Mouse (Mus musculus) hindbrain, embryonic 16.5 days (tissue): ENCODE measurements at regions not wholly inside any gene's neighbourhood (a gene's known extent, or its start where the extent isn't known, plus 50 kb on each side); places are given as distances from the start of the nearest gene placed in this dataset.

Experiments
- ATAC-seq: fragments of 200-750 bp; cut with Nextera tagmentation; 2 replicates; pipeline ENCODE4 v1.8.0; 2017; ENCODE audit warnings: moderate TSS enrichment, moderate library complexity
- H3K27ac ChIP-seq: fragments of 300-500 bp; sonication (generic); 2 replicates; pipeline ENCODE4 v1.5.1; 2014; ENCODE audit warnings: low read depth, mild to moderate bottlenecking, control low read depth, low read length, moderate library complexity
- H3K27me3 ChIP-seq: fragments of 300-500 bp; sonication (generic); replicated peaks from 2 replicates; pipeline ENCODE4 v1.6.1; 2014; ENCODE audit warnings: low read length; ENCODE audit not compliant: control insufficient read depth, insufficient read depth
- H3K36me3 ChIP-seq: fragments of 300-500 bp; sonication (generic); 2 replicates; pipeline ENCODE4 v1.6.1; 2014; ENCODE audit warnings: mild to moderate bottlenecking, low read length, moderate library complexity, mixed read lengths; ENCODE audit not compliant: control insufficient read depth, insufficient read depth
- H3K4me1 ChIP-seq: fragments of 300-500 bp; sonication (generic); 2 replicates; pipeline ENCODE4 v1.6.1; 2014; ENCODE audit warnings: low read depth, low read length; ENCODE audit not compliant: control insufficient read depth, insufficient read depth
- H3K4me2 ChIP-seq: fragments of 300-500 bp; sonication (generic); 2 replicates; pipeline ENCODE4 v1.6.1; 2014; ENCODE audit warnings: mild to moderate bottlenecking, low read length, control low read depth, moderate library complexity
- H3K4me3 ChIP-seq: fragments of 300-500 bp; sonication (generic); 2 replicates; pipeline ENCODE4 v1.5.1; 2014; ENCODE audit warnings: mild to moderate bottlenecking, low read length, control low read depth, moderate library complexity
- H3K9ac ChIP-seq: fragments of 300-500 bp; sonication (generic); 2 replicates; pipeline ENCODE4 v1.6.1; 2014; ENCODE audit warnings: low read depth, mild to moderate bottlenecking, control low read depth, low read length, moderate library complexity
- H3K9me3 ChIP-seq: fragments of 300-500 bp; sonication (generic); 2 replicates; pipeline ENCODE4 v1.6.1; 2014; ENCODE audit warnings: mild to moderate bottlenecking, low read length, moderate library complexity; ENCODE audit not compliant: control insufficient read depth
- WGBS: fragments of 180-500 bp; shearing (Covaris S2); extraction: QIAGEN DNeasy Blood & Tissue Kit; methylation state at CpG from one replicate; pipeline ENCODE4 v1.1.7; 2014; 5-methylcytosine and 5-hydroxymethylcytosine counted together

DNA sequence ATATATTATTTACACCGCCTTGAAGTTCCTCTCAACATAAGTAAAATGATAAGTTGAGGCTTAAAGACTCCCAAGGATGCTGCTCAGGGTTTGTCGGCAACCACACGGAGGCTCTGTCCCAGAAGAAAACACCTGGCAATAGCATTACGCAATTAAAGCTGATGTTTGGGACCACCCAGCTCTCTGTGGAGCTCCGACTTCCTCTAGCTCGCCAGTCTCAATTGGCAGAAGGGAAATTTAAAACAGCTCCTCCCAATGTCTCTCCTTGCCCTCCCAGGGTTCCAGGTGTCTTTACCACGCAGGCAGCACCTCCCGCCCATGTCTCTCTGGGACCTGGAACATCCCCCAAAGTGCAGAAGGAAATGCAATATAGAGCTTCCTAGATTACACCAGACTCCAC lies 701.1 kb downstream of the Slc4a3 start:
- 65% methylated on average over 8 of the region's 8 CpGs for WGBS

GRCm38 (mm10) chr1:76258217-76258616 lies 712.2 kb downstream of the Slc4a3 start:
- 39% methylated on average over 4 of the region's 4 CpGs for WGBS
- H3K9ac ChIP-seq = no peak overlapping the region
- H3K4me1 ChIP-seq = no peaks in the 10 kb centered on the region
- no peaks in the 10 kb centered on the region for H3K36me3 ChIP-seq
- H3K4me3 ChIP-seq = no peak overlapping the region
- no peak overlapping the region for H3K27ac ChIP-seq
- H3K4me2 ChIP-seq = no peak overlapping the region
- no peaks in the 10 kb centered on the region for H3K9me3 ChIP-seq
- ATAC-seq = no peak
- H3K27me3 ChIP-seq = no peaks in the 10 kb centered on the region

More for the DNA sequence above, 701.1 kb downstream of the Slc4a3 start:
- no peak overlapping the region for H3K27ac ChIP-seq
- H3K9me3 ChIP-seq = no peaks in the 10 kb centered on the region
- no peak overlapping the region for H3K4me2 ChIP-seq
- no peak overlapping the region for H3K4me3 ChIP-seq
- no peaks in the 10 kb centered on the region for H3K36me3 ChIP-seq
- peaks cover 3% of the 10 kb centered on the region; the same call in 1 of the 2 replicates for H3K4me1 ChIP-seq
- H3K27me3 ChIP-seq = no peaks in the 10 kb centered on the region
- no peak for ATAC-seq
- H3K9ac ChIP-seq = no peak overlapping the region

DNA sequence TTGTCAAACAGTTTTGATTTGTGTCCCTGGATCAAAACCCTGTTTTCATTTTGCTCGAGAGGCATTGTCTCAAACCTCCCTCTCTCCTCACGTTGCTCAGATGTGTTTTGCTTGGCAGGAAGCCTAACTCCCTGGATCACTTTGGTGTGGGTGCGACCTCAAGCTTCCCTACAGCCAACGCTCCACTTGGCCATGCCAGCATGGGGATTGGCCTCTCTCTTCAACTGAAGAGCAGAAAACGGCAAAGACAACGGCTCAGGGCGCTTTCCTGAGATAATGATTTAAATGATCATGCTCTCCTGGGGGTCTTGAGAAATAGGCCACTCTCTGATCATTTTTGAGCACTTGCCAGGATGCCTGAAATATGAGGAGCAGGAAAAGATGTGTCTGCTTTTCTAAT lies 730.1 kb downstream of the Slc4a3 start:
- 21% methylated on average over 7 of the region's 7 CpGs for WGBS
- Histone ChIP-seq H3K27ac (no peak overlapping the region), H3K4me1 (no peaks in the 10 kb centered on the region), H3K4me3 (no peak overlapping the region), H3K27me3 (no peaks in the 10 kb centered on the region), H3K9ac (no peak overlapping the region), H3K9me3 (no peaks in the 10 kb centered on the region), H3K4me2 (no peak overlapping the region), H3K36me3 (no peaks in the 10 kb centered on the region)
- no peak for ATAC-seq

- Histone ChIP-seq H3K27me3 (no peaks in the 10 kb centered on the region), H3K4me3 (no peak overlapping the region), H3K4me1 (no peaks in the 10 kb centered on the region), H3K27ac (no peak overlapping the region), H3K4me2 (no peak overlapping the region), H3K9me3 (no peaks in the 10 kb centered on the region), H3K9ac (no peak overlapping the region), H3K36me3 (no peaks in the 10 kb centered on the region)
- WGBS = 39% methylated on average over 3 of the region's 3 CpGs
- no peak for ATAC-seq
These were observed 730.6 kb downstream of the Slc4a3 start for GRCm38 (mm10) chr1:76276624-76277023.

DNA sequence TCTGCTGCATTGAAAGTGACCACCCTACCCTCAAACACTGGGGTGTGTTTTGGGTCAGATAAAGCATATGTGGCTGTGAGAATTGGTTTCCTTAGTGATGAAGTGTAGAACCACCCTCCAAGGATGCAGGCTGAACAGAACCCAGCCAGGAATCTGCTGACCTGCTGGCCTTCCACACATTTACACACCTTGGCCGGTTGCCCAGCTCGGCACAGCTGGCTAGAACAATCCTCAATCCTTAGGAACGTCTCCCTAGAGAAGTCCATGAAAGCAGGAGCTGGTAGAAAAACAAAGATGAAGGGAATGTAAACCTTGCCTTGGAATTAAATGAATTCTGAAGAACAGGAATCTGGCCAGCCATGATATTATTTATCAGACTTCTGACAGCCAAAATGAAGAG lies 737.3 kb downstream of the Slc4a3 start:
- Histone ChIP-seq H3K9ac (no peak overlapping the region), H3K4me3 (no peak overlapping the region), H3K27ac (no peak overlapping the region), H3K36me3 (no peaks in the 10 kb centered on the region), H3K9me3 (no peaks in the 10 kb centered on the region), H3K27me3 (no peaks in the 10 kb centered on the region), H3K4me1 (peaks cover 3% of the 10 kb centered on the region; the same call in 1 of the 2 replicates), H3K4me2 (no peak overlapping the region)
- 37% methylated on average over 3 of the region's 3 CpGs for WGBS
- ATAC-seq = no peak

DNA sequence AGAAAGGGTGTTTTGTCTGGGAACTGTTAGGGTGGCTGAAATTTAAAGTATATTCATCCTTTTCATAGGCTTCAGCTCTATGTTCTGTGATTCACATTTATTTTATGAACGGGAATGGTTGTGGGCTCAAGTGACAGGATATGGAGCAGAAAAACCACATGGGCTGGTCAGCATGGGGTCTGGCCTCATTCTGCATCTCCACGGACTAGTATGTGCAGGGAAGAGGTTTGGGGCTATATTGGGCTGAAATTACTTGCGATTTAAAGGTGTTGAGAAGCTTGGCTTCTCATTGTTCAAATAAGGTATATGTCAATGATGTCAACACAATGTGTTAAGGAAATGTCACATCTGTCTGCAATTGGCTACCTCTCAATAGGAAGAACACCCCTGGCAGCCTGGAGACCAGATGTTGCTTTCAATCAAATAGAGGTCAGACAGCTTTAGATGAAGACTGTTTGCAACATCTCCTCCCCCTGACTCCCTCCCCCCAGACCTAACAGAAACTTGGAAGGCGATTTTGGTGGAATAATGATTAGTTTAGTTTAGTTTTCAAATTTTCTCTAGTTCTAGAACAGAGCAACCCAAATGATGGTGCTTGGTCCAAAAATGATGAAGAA lies 777.0 kb downstream of the Slc4a3 start:
- H3K9me3 ChIP-seq = no peaks in the 10 kb centered on the region; the same call in 1 of the 2 replicates
- no peak overlapping the region for H3K4me2 ChIP-seq
- H3K4me1 ChIP-seq = no peaks in the 10 kb centered on the region
- H3K4me3 ChIP-seq = no peak overlapping the region
- H3K27ac ChIP-seq = no peak overlapping the region
- no peaks in the 10 kb centered on the region for H3K27me3 ChIP-seq
- no peak overlapping the region for H3K9ac ChIP-seq
- H3K36me3 ChIP-seq = no peaks in the 10 kb centered on the region
- WGBS = 82% methylated on average over 4 of the region's 4 CpGs
- no peak for ATAC-seq

GRCm38 (mm10) chr1:76323592-76323991 lies 777.5 kb downstream of the Slc4a3 start:
- 81% methylated on average over 4 of the region's 4 CpGs for WGBS
- H3K4me3 ChIP-seq = no peak overlapping the region
- no peaks in the 10 kb centered on the region for H3K27me3 ChIP-seq
- H3K36me3 ChIP-seq = no peaks in the 10 kb centered on the region
- ATAC-seq = no peak
- H3K4me1 ChIP-seq = no peaks in the 10 kb centered on the region
- no peak overlapping the region for H3K4me2 ChIP-seq
- H3K27ac ChIP-seq = no peak overlapping the region
- H3K9ac ChIP-seq = no peak overlapping the region
- H3K9me3 ChIP-seq = no peaks in the 10 kb centered on the region; the same call in 1 of the 2 replicates

GRCm38 (mm10) chr1:76336011-76336410 lies 789.9 kb downstream of the Slc4a3 start:
- H3K36me3 ChIP-seq = no peaks in the 10 kb centered on the region
- no peak overlapping the region for H3K4me3 ChIP-seq
- H3K27ac ChIP-seq = no peak overlapping the region
- H3K4me2 ChIP-seq = no peak overlapping the region
- H3K9ac ChIP-seq = no peak overlapping the region
- no peaks in the 10 kb centered on the region for H3K4me1 ChIP-seq
- ATAC-seq = no peak
- H3K27me3 ChIP-seq = no peaks in the 10 kb centered on the region
- no peaks in the 10 kb centered on the region for H3K9me3 ChIP-seq

DNA sequence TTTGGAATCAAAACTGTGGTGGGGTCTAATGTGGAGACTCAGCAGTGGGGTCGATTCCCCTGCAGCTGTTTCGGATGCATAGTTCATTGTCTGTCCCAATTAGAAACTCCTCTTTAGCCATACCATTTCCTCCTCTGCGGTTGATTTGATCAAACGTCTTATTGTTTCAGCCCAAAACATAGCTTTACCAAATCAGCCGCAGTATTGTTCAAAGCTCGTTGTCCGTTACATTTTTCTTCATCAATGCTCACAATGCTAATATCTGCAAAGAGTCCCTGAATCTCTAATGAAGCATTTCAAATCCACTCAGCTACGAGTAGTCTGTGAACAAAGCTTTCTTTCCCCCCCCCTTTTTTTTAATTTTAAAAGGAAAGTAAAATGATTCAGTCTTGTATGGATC lies 816.0 kb downstream of the Slc4a3 start:
- no peak overlapping the region for H3K9ac ChIP-seq
- no peaks in the 10 kb centered on the region for H3K27me3 ChIP-seq
- no peaks in the 10 kb centered on the region for H3K36me3 ChIP-seq
- no peak overlapping the region for H3K4me3 ChIP-seq
- ATAC-seq = no peak
- H3K4me1 ChIP-seq = no peaks in the 10 kb centered on the region
- H3K4me2 ChIP-seq = no peak overlapping the region
- no peaks in the 10 kb centered on the region for H3K9me3 ChIP-seq
- 64% methylated on average over 8 of the region's 8 CpGs for WGBS
- no peak overlapping the region for H3K27ac ChIP-seq

- H3K27ac ChIP-seq = no peak overlapping the region
- WGBS = 65% methylated on average over 2 of the region's 2 CpGs
- H3K9me3 ChIP-seq = no peaks in the 10 kb centered on the region
- no peaks in the 10 kb centered on the region for H3K27me3 ChIP-seq
- H3K9ac ChIP-seq = no peak overlapping the region
- H3K4me3 ChIP-seq = no peak overlapping the region
- ATAC-seq = no peak
- no peak overlapping the region for H3K4me2 ChIP-seq
- H3K4me1 ChIP-seq = no peaks in the 10 kb centered on the region
- no peaks in the 10 kb centered on the region for H3K36me3 ChIP-seq
These were observed 827.9 kb downstream of the Slc4a3 start for GRCm38 (mm10) chr1:76373931-76374330.
